Mouse (Mus musculus) retina, postnatal 7 days (tissue): Measurements from ENCODE around the gene Thg1l.
A peak's percentile ranks its signal among the peaks of the same experiment; 100 is the strongest.

Source experiments
- DNase-seq: peaks from one replicate; pipeline ENCODE4 v3.0.0-alpha.2; 2012; ENCODE audit warnings: low read depth, low spot score

Thg1l gene

DNA sequence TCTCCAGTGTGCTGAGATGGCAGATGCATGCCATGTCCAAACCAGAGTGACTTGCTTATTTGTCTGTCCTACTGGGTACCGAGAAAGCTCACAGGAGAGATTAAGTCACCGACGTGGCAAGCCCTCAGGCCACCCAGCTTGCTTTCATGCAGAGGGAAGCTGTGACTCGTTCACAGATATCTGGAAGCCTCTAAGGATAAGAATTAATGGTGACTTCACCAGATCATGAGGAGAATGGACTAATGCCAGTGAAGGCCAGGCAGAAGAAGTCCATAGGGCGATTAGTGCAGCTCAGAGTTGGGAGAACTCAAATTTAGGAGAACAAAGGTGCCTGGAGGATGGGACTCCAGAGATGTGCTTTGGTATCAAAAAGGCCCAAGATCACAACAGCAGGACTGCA lies 27.8 kb downstream of the Thg1l start:
- DNase-seq, result no peak

GRCm38 (mm10) chr11:45926640-45927082 lies 28.6 kb downstream of the Thg1l start:
- DNase-seq, result peak; percentile 75

GRCm38 (mm10) chr11:45925436-45925835 lies 29.9 kb downstream of the Thg1l start:
- DNase-seq, result no peak

- DNase-seq, result no peak
Observed at GRCm38 (mm10) chr11:45921480-45921898, 33.8 kb downstream of the Thg1l start.

- no peak for DNase-seq
Observed at GRCm38 (mm10) chr11:45921026-45921425, 34.3 kb downstream of the Thg1l start.

GRCm38 (mm10) chr11:45918836-45919235 lies 36.5 kb downstream of the Thg1l start:
- no peak for DNase-seq

DNA sequence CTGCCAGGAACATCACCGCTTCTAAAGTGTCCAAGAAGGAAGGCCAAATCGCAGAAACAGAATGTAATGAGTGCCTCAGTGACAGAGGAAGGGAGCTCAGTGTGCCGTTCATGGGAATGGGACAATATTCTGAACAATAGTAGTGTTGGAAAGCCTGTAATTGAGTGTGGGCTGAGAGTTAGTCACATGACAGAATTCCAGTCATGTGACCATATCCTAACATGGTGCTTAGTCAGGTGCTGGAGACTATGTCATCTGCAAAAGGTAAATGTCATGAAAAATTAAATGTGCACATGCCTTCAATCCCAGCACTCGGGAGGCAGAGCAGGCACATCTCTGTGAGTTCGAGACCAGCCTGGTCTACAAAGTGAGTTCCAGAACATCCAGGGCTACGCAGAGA lies 37.3 kb downstream of the Thg1l start:
- DNase-seq, result no peak

DNA sequence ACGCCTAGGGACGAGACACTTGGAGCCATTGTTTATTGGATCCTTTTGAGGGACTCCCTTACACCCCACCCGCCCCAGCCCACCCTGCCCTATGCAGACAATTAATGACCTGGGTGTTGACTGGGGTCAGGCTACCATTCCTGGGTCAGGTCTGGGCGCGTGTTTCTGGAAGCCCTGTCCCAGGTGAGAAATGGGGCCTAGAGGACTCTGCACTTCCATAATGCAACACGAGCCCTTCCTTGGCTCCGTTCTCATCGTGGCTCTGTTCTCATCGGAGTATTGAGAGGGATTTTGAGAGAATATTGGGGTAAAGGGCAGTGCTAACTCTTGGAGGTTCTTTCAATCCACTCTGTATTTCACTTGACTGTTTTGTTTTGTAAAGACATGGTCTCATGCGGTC lies 39.1 kb downstream of the Thg1l start:
- DNase-seq, result no peak

DNA sequence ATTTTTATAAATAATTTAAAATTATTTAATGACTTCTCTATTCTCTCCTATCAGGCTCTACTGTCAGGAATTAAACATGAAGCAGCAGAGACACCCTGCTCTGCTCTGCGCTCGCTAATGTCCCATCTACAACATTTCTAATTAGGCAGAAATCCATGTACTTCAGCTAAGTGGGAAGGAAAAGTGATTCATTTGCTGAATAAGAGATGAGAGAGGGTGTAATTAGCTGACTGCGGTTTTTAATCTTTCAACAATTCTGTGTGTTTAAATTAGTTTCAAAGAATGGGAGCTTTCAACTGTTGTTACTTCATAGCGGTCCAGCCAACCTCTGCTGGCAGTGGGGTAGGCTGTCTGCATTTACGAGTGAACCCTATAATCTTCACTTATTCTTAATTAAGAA lies 44.6 kb downstream of the Thg1l start:
- no peak for DNase-seq

- DNase-seq, result no peak
Observed at GRCm38 (mm10) chr11:45908894-45909293, 46.4 kb downstream of the Thg1l start.

- DNase-seq, result no peak
Observed at GRCm38 (mm10) chr11:45908070-45908469, 47.2 kb downstream of the Thg1l start.

GRCm38 (mm10) chr11:45907301-45907700 lies 48.0 kb downstream of the Thg1l start:
- no peak for DNase-seq

DNA sequence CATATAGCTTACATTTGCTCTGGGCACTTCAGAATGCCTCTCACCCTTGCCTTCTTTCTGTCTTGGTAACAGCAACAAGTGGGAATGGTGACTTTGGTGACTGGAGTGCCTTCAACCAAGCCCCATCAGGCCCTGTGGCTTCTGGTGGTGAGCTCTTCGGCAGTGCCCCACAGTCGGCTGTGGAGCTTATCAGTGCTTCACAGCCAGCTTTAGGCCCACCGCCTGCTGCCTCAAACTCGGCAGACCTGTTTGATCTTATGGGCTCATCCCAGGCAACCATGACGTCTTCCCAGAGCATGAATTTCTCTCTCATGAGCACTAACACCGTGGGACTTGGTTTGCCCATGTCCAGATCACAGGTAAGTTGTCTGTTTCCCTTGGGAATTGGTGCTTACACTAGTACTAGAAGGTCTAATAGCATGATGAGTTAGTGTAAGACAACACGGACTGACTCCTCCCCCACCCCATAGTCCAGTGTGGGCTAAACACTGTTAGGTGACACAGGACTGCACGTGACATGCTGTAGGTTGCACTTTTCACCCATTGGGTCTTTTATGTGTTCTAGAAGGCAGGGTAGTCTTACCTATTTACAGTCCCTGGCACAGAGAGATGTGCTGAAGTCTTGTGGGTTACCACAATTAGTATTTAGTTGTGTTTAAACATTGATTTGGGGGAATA lies 49.0 kb downstream of the Thg1l start:
- no peak for DNase-seq

DNA sequence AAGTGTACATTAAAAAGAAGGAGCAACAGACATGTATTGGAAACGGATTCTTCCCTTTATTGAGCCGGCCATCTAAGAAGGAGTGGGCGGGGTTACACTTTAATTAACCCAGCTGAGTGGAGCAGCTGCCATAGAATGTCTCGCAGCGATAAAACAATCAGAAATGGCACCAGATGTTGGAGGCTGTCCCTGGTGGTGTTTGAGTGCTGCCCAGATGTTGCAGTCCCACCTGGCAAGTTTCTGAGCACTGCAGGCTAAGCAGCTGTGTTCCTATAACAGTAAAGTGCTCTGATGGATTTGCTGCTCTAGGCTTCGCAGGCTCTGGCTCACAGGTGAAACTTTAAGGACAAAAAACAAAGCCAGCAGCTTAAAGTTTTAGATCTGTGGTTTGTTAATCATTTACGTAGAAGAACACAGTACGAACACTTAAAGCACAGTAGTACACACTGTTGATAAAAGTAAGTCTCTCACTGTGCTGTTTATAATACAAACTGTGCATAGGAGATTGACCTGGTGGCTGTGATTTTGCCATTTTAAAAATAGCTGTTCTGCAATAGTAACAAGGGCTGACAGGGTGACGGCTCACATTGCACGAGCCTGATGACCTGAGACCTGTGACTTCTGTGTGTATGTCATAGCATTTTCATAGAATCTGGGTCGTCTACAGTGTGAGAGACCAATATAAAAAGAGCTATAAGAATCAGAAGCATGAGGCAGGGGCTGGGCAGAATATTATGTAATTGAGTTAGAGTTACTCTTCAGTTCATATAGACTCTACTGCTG lies 54.9 kb downstream of the Thg1l start:
- DNase-seq, result no peak

GRCm38 (mm10) chr11:45897392-45897791 lies 57.9 kb downstream of the Thg1l start:
- DNase-seq, result no peak
